Comparison of ENCODE assay signal across 10 mouse cellular contexts in genomic region chr5:33104025-33104481, GRCm38 (mm10). TPM values are rescaled to one million over a fixed set of nuclear protein-coding genes. Genes with fewer than 3 reads are reported as not detected.
DNase-seq lines count a peak whose midpoint lies in the region; ATAC-seq lines count a peak whose summit lies in the region.
"Had no signal": no experiment of that assay in that cellular context is flagged by ENCODE, and none has a peak within 500 bp of the region (broad histone marks: within the 10 kb centered on the region; RNA-seq: fewer than 3 reads in every experiment).

Gene Slc5a1 (plus strand): TSS chr5:33104219.

- H3K27me3 ChIP-seq in embryonic facial prominence, embryonic 15.5 days: peaks cover 40% of the 10 kb centered on the region
- peaks cover 29% of the 10 kb centered on the region for H3K27me3 ChIP-seq in kidney, embryonic 14.5 days (ENCODE audit: control insufficient read depth, insufficient read depth, low read length)

- intact Hi-C loops in left cerebral cortex, postnatal 36 days (cut with DNase I): no loop called here

- 0 out of 2 replicates have a peak within 1 kb of the TSS, but pooled peaks have one; percentile 10 for H3K4me3 ChIP-seq in embryonic facial prominence, embryonic 15.5 days (replicated peaks)
- peak within 1 kb of the TSS; percentile 17; the same call in 1 of the 2 replicates for H3K4me3 ChIP-seq in kidney, embryonic 14.5 days (ENCODE audit: low read length)

- H3K9me3 ChIP-seq in embryonic facial prominence, embryonic 15.5 days (replicated peaks): no peaks in the 10 kb centered on the region
- H3K9me3 ChIP-seq in kidney, embryonic 14.5 days (ENCODE audit: control insufficient read depth, low read length): no peaks in the 10 kb centered on the region

- 12% methylated on average over 25 of the region's 25 CpGs for WGBS in embryonic facial prominence, embryonic 15.5 days
- WGBS in kidney, embryonic 14.5 days: 12% methylated on average over 25 of the region's 25 CpGs

- no peaks in the 10 kb centered on the region for H3K36me3 ChIP-seq in embryonic facial prominence, embryonic 15.5 days
- H3K36me3 ChIP-seq in kidney, embryonic 14.5 days (ENCODE audit: control insufficient read depth, insufficient read depth, low read length): no peaks in the 10 kb centered on the region

- no peak for ATAC-seq in embryonic facial prominence, embryonic 15.5 days (ENCODE audit: insufficient number of reproducible peaks, low FRiP score, low TSS enrichment, low read depth)
- ATAC-seq in kidney, embryonic 14.5 days (ENCODE audit: low FRiP score, low TSS enrichment): 0 out of 2 replicates have a peak, but pooled peaks have one; percentile 12

- H3K9ac ChIP-seq in embryonic facial prominence, embryonic 15.5 days: no peak within 1 kb of the TSS
- H3K9ac ChIP-seq in kidney, embryonic 14.5 days (ENCODE audit: low read depth, low read length): no peak within 1 kb of the TSS

- H3K4me1 ChIP-seq in embryonic facial prominence, embryonic 15.5 days: 0 out of 2 replicates have a peak, but pooled peaks cover 5% of the 10 kb centered on the region
- H3K4me1 ChIP-seq in kidney, embryonic 14.5 days (ENCODE audit: control insufficient read depth, insufficient read depth, low read length): no peaks in the 10 kb centered on the region

- H3K27ac ChIP-seq in embryonic facial prominence, embryonic 15.5 days (replicated peaks): no peak within 1 kb of the TSS
- H3K27ac ChIP-seq in kidney, embryonic 14.5 days (ENCODE audit: low read depth, low read length): no peak within 1 kb of the TSS

- peak within 1 kb of the TSS; percentile 29 for H3K4me2 ChIP-seq in embryonic facial prominence, embryonic 15.5 days (replicated peaks)
- peak within 1 kb of the TSS; percentile 35 for H3K4me2 ChIP-seq in kidney, embryonic 14.5 days (replicated peaks; ENCODE audit: low read depth, low read length)

- peak; percentile 25 for DNase-seq in R1 (ENCODE audit: low read depth, low spot score)
- DNase-seq in lung, postnatal 36 days: peak; percentile 42
- no peak for DNase-seq in right cerebral cortex, postnatal 10 days (ENCODE audit: low spot score in 2 of 2)
- no peak for DNase-seq in left cerebral cortex, postnatal 36 days (ENCODE audit: low spot score in 2 of 2)
- DNase-seq in cerebellum, postnatal 4 days (ENCODE audit: low spot score in 2 of 2): no peak
- DNase-seq in layer of hippocampus, postnatal 14 days (ENCODE audit: low spot score in 2 of 2): no peak
- DNase-seq: thymus, adult 18-20 months had no signal

RNA-seq across cellular contexts. Expression of gene Slc5a1, which starts in this region (rescaled TPM):
- polyA plus RNA-seq in embryonic facial prominence, embryonic 15.5 days (2015; fragmentation: Nextera tagmentation; extraction: Ambion mirVana): 2.0 and 2.2 TPM in 2 replicates
- 1.3 and 5.1 TPM in 2 replicates for polyA plus RNA-seq in kidney, embryonic 14.5 days (2014; fragmentation: Nextera tagmentation; extraction: Ambion mirVana)
- not detected for total RNA-seq in left cerebral cortex, postnatal 36 days (2021)
- under 1 TPM; 0.21 to 0.28 TPM for total RNA-seq in layer of hippocampus, postnatal 14 days (2021)
- polyA plus RNA-seq: cortical plate, adult 2 months had no signal

Comparison
In these comparisons a context has a peak if more than half of its experiments do, and no peak if none do; other contexts are left out.
1. DNase-seq: peak in R1 (single experiment) and lung, postnatal 36 days (single experiment); none in right cerebral cortex, postnatal 10 days (0 of 2), left cerebral cortex, postnatal 36 days (0 of 2), cerebellum, postnatal 4 days (0 of 2) and layer of hippocampus, postnatal 14 days (0 of 2).